Mouse (Mus musculus): Measurements from ENCODE around the gene Polr3gl. TPM values are rescaled to one million over a fixed set of nuclear protein-coding genes. Genes with fewer than 3 reads are reported as not detected.

Polr3gl gene
- polyA plus RNA-seq, 1 experiment from 2014 or later: 24.4 TPM

DNA sequence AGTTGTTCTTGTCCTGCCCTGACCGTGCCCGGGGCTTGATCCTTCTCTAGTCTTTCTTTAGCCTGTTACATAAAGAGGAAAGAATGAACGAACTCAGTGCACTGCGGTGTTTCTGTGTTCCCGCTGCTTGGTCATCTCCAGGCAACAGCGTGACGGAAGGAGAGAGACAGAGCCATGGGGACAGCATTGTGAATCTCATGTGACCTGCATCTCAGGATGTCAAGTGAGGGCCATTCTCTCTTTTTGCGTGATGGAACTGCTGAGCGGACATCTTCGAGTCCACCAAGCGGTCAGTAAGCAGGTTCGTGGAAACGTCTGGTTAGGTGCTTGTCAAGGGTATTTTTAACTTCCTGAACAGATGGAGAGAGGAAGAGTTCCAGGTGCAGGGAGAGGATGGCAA is 24.5 kb downstream of the Polr3gl start:
- peak overlapping the region; percentile 15; the same call in 1 of the 2 replicates for H3K27ac ChIP-seq (ENCODE audit: low read length)
- H3K9me3 ChIP-seq (ENCODE audit: control insufficient read depth, low read length): no peaks in the 10 kb centered on the region
- H3K9ac ChIP-seq (ENCODE audit: low read depth, low read length): no peak overlapping the region
- peaks cover 24% of the 10 kb centered on the region for H3K4me1 ChIP-seq (ENCODE audit: control insufficient read depth, insufficient read depth, low read length)
- ATAC-seq: no peak
- H3K36me3 ChIP-seq (ENCODE audit: control insufficient read depth, insufficient read depth, low read length): no peaks in the 10 kb centered on the region
- no peaks in the 10 kb centered on the region for H3K27me3 ChIP-seq (replicated peaks; ENCODE audit: control insufficient read depth, insufficient read depth, low read length)
- no peak overlapping the region for H3K4me3 ChIP-seq (ENCODE audit: low read length)
- H3K4me2 ChIP-seq (ENCODE audit: low read depth, low read length): no peak overlapping the region
- 91% methylated on average over 13 of the region's 13 CpGs for WGBS

DNA sequence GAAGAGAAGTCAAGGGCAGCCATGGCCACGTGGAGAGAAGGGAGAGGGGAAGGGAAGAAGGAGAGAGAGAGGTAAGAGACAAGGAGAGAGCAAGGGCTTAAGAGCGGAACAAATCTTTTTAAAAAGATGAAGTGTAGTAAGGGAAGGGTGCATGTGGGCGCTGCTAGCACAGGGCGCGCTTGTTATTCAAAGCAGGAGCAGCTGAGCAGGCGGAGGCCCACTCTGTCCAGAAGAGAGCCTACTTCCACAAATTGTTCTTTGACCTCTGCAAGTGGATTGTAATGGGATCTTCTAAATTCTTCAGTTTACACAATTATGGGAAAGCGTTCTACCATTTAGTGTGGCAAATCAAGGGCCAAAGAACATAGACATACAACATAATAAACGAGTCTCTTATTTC is 25.4 kb downstream of the Polr3gl start:
- H3K27me3 ChIP-seq (replicated peaks; ENCODE audit: control insufficient read depth, insufficient read depth, low read length): no peaks in the 10 kb centered on the region
- 72% methylated on average over 8 of the region's 8 CpGs for WGBS
- ATAC-seq: no peak
- H3K9ac ChIP-seq (ENCODE audit: low read depth, low read length): no peak overlapping the region
- H3K4me1 ChIP-seq (ENCODE audit: control insufficient read depth, insufficient read depth, low read length): peaks cover 33% of the 10 kb centered on the region
- no peak overlapping the region for H3K4me3 ChIP-seq (ENCODE audit: low read length)
- H3K27ac ChIP-seq (ENCODE audit: low read length): no peak overlapping the region
- H3K9me3 ChIP-seq (ENCODE audit: control insufficient read depth, low read length): no peaks in the 10 kb centered on the region
- no peaks in the 10 kb centered on the region for H3K36me3 ChIP-seq (ENCODE audit: control insufficient read depth, insufficient read depth, low read length)
- no peak overlapping the region for H3K4me2 ChIP-seq (ENCODE audit: low read depth, low read length)

DNA sequence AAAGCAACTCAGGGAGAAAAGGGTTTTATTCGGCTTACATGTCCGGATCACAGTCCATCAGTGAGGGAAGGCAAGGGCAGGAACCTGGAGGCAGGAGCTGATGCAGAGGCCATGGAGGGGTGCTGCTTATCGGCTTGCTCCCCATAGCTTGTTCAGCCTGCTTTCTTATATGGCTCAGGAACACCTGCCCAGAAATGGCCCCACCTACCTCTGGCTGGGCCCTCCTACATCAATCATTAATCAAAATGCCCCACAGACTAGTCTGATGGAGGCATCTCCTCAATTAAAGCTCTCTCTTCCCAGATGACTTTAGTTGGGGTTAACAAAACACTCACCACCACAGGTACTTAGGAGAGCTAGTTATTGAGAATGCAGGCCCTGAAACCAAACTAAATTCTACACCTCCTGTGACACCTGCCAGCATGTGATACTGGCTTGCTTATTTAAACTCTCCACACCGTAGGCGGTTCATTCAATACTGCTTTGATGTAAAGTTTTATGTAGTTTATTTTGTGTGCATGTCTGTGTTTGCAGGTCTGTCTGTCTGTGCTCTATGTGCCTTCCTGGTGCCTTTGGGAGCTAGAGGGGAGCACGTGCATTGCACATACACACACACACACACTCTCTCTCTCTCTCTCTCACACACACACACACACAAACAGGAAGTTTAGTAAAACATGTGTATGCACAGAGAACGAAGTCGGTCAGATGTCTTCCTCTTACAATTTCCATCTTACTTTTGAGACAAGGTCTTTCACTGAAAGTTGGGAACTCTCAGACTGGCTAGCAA is 27.1 kb downstream of the Polr3gl start:
- WGBS: 80% methylated on average over 8 of the region's 8 CpGs
- peak overlapping the region; percentile 15; the same call in 1 of the 2 replicates for H3K27ac ChIP-seq (ENCODE audit: low read length)

DNA sequence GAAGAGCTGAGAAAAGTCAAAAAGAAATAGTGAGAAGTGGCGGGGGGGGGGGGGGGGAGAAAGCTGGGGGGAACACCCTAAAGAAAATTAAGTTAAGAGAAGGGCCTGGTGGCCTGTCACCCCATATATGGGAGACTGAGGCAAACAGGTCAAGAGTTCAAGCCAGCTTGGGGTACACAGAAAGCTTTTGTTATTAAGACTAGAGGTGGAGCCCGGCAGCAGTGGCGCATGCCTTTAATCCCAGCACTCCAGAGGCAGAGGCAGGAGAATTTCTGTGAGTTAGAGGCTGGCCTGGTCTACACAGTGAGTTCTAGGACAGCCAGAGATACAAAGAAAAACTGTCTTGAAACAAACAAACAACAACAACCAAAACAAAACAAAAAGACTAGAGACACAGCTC is 28.9 kb downstream of the Polr3gl start:
- no peak overlapping the region for H3K9ac ChIP-seq (ENCODE audit: low read depth, low read length)
- WGBS: 77% methylated on average over 3 of the region's 3 CpGs
- no peaks in the 10 kb centered on the region for H3K9me3 ChIP-seq (ENCODE audit: control insufficient read depth, low read length)
- ATAC-seq: no peak
- no peak overlapping the region for H3K4me2 ChIP-seq (ENCODE audit: low read depth, low read length)
- H3K27me3 ChIP-seq (replicated peaks; ENCODE audit: control insufficient read depth, insufficient read depth, low read length): no peaks in the 10 kb centered on the region
- peaks cover 9% of the 10 kb centered on the region for H3K36me3 ChIP-seq (ENCODE audit: control insufficient read depth, insufficient read depth, low read length)
- no peak overlapping the region for H3K4me3 ChIP-seq (ENCODE audit: low read length)
- peaks cover 48% of the 10 kb centered on the region for H3K4me1 ChIP-seq (ENCODE audit: control insufficient read depth, insufficient read depth, low read length)
- peak overlapping the region; percentile 94; the same call in 1 of the 2 replicates for H3K27ac ChIP-seq (ENCODE audit: low read length)

More for the DNA sequence above, 27.1 kb downstream of the Polr3gl start:
- H3K9me3 ChIP-seq (ENCODE audit: control insufficient read depth, low read length): no peaks in the 10 kb centered on the region
- H3K9ac ChIP-seq (ENCODE audit: low read depth, low read length): no peak overlapping the region
- no peaks in the 10 kb centered on the region for H3K36me3 ChIP-seq (ENCODE audit: control insufficient read depth, insufficient read depth, low read length)
- no peak for ATAC-seq
- H3K4me1 ChIP-seq (ENCODE audit: control insufficient read depth, insufficient read depth, low read length): peaks cover 35% of the 10 kb centered on the region
- H3K4me3 ChIP-seq (ENCODE audit: low read length): no peak overlapping the region
- no peaks in the 10 kb centered on the region for H3K27me3 ChIP-seq (replicated peaks; ENCODE audit: control insufficient read depth, insufficient read depth, low read length)
- no peak overlapping the region for H3K4me2 ChIP-seq (ENCODE audit: low read depth, low read length)

DNA sequence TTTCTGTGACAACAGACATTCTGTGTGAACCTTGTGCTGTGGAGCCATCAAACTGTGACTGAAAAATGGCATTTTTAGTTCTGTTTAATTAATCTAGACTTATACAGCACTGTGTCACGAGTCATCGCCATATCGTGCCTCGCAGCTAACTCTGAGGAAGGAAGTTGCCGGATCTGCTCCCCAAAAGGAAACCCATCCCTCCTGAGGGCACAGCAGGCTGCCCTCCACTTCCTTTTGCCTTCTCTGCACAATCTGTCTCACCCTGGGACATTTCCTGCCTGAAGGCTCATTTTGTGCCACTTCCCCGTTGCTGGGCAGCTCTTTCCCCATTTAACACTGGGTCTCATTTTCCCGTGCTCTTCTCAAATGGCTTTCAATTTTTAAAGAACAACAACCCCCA is 29.3 kb downstream of the Polr3gl start:
- Histone ChIP-seq H3K36me3 (ENCODE audit: control insufficient read depth, insufficient read depth, low read length) (peaks cover 11% of the 10 kb centered on the region), H3K27me3 (replicated peaks; ENCODE audit: control insufficient read depth, insufficient read depth, low read length) (no peaks in the 10 kb centered on the region), H3K4me2 (ENCODE audit: low read depth, low read length) (peak overlapping the region; percentile 29; the same call in 1 of the 2 replicates), H3K27ac (ENCODE audit: low read length) (peak overlapping the region; percentile 94), H3K9ac (ENCODE audit: low read depth, low read length) (peak overlapping the region; percentile 53), H3K9me3 (ENCODE audit: control insufficient read depth, low read length) (no peaks in the 10 kb centered on the region), H3K4me3 (ENCODE audit: low read length) (peak overlapping the region; percentile 9), H3K4me1 (ENCODE audit: control insufficient read depth, insufficient read depth, low read length) (peaks cover 51% of the 10 kb centered on the region)
- ATAC-seq: peak; percentile 34; the same call in 1 of the 2 replicates
- 47% methylated on average over 7 of the region's 7 CpGs for WGBS

DNA sequence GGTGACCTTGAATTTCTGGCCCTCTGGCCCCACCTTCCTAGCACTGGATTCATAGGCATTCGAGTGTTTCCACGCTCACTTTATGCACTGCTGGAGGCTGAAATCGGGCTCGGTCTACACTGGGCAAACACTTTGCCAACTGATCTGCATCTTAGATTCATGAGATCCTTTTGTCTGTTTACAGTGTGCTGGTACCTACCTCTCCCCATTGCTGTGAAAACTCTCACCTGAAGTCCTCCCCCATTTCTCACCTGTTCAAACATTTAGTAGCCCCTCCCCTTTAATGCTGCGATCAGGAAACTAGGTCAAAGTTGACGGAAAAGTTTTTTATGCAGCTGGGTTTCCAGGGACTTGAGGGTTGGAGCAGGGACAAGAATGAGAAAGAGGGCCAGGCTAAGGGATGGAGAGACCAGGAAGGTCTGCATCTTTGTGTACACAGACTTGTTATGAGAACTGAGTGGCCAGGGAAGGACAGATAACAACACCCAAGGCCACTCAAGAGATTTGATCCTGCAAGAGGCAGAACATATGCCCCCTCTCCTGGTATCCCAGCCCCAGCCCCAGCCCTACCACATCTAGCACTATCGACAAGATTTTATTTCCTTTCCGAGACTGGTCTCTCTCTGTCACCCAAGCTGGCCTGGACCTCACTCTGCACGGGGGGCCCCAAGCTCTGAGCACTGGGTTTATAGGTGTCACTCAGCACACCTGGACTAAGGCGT is 29.9 kb downstream of the Polr3gl start:
- peak overlapping the region; percentile 29; the same call in 1 of the 2 replicates for H3K4me2 ChIP-seq (ENCODE audit: low read depth, low read length)
- H3K4me3 ChIP-seq (ENCODE audit: low read length): peak overlapping the region; percentile 9
- peaks cover 13% of the 10 kb centered on the region for H3K36me3 ChIP-seq (ENCODE audit: control insufficient read depth, insufficient read depth, low read length)
- peaks cover 51% of the 10 kb centered on the region for H3K4me1 ChIP-seq (ENCODE audit: control insufficient read depth, insufficient read depth, low read length)
- no peaks in the 10 kb centered on the region for H3K27me3 ChIP-seq (replicated peaks; ENCODE audit: control insufficient read depth, insufficient read depth, low read length)
- no peaks in the 10 kb centered on the region for H3K9me3 ChIP-seq (ENCODE audit: control insufficient read depth, low read length)
- ATAC-seq: peak; percentile 67
- H3K9ac ChIP-seq (ENCODE audit: low read depth, low read length): peak overlapping the region; percentile 53; the same call in 1 of the 2 replicates
- 39% methylated on average over 10 of the region's 10 CpGs for WGBS
- H3K27ac ChIP-seq (ENCODE audit: low read length): peak overlapping the region; percentile 94

DNA sequence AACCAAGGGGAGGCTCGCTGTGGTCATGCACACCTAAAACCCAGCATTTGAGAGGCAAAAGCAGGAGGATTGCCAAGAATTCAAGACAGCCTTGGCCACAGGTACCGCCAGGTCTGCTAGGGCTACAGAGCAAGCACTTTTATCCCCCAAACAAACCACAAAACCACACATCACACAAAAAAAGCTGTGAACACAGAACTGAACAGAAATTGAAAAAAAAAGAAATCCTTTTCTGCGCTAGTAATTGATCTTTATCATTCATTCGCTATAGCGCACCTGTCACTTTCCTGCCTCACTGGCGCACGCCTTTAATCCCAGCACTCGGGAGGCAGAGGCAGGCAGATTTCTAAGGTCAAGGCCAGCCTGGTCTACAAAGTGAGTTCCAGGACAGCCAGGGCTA is 30.7 kb downstream of the Polr3gl start:
- no peaks in the 10 kb centered on the region for H3K27me3 ChIP-seq (replicated peaks; ENCODE audit: control insufficient read depth, insufficient read depth, low read length)
- no peak for ATAC-seq
- peaks cover 51% of the 10 kb centered on the region for H3K4me1 ChIP-seq (ENCODE audit: control insufficient read depth, insufficient read depth, low read length)
- H3K4me2 ChIP-seq (ENCODE audit: low read depth, low read length): no peak overlapping the region
- 91% methylated on average over 8 of the region's 8 CpGs for WGBS
- H3K36me3 ChIP-seq (ENCODE audit: control insufficient read depth, insufficient read depth, low read length): peaks cover 13% of the 10 kb centered on the region
- no peak overlapping the region for H3K4me3 ChIP-seq (ENCODE audit: low read length)
- no peaks in the 10 kb centered on the region for H3K9me3 ChIP-seq (ENCODE audit: control insufficient read depth, low read length)
- no peak overlapping the region for H3K9ac ChIP-seq (ENCODE audit: low read depth, low read length)
- peak overlapping the region; percentile 94; the same call in 1 of the 2 replicates for H3K27ac ChIP-seq (ENCODE audit: low read length)

DNA sequence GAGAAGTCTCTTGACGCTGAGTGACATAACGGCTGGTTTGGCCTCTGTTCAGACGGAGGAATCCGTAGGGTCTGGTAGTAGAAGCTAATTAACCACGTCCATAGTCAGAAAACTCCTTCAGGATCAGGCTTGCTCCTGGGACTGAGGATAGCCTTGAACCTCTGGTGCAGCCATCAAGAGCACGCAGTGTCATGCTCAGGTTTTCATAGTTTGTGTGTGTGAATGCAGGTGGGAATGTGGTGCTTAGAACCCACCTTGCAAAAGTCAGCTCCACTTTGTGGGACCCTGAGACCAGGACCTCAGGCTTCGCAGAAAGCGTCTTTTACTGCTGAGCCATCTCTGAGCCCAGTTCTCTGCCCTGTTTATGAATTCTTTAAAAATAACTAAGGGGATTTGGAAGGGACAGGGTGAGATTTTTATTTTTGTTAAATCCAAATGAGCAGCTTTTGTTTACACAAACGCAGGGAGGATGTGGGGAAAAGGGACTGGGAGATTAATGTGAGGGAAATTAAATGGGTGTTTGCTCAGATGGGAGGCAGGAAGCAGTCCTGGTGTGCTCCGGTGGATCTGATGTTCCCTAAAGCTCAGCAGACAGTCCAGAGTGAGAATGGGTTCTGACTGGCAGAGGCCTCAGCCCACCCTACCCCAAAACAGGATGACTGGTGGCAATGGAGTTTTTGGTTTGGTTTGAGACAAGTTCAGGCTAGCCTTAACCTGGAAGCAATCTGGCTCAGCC is 31.9 kb downstream of the Polr3gl start:
- no peaks in the 10 kb centered on the region for H3K9me3 ChIP-seq (ENCODE audit: control insufficient read depth, low read length)
- H3K27me3 ChIP-seq (replicated peaks; ENCODE audit: control insufficient read depth, insufficient read depth, low read length): no peaks in the 10 kb centered on the region
- peak overlapping the region; percentile 5; the same call in 1 of the 2 replicates for H3K4me3 ChIP-seq (ENCODE audit: low read length)
- H3K9ac ChIP-seq (ENCODE audit: low read depth, low read length): peak overlapping the region; percentile 39; the same call in 1 of the 2 replicates
- peaks cover 13% of the 10 kb centered on the region for H3K36me3 ChIP-seq (ENCODE audit: control insufficient read depth, insufficient read depth, low read length)
- ATAC-seq: no peak
- H3K4me2 ChIP-seq (ENCODE audit: low read depth, low read length): peak overlapping the region; percentile 80
- peak overlapping the region; percentile 98 for H3K27ac ChIP-seq (ENCODE audit: low read length)
- WGBS: 37% methylated on average over 10 of the region's 10 CpGs
- H3K4me1 ChIP-seq (ENCODE audit: control insufficient read depth, insufficient read depth, low read length): peaks cover 49% of the 10 kb centered on the region

All from intestine, embryonic 16.5 days (tissue).